Mouse (Mus musculus) liver, adult 2 months (tissue): Measurements from ENCODE around the gene G430095P16Rik.

Source experiments
- CTCF ChIP-seq: fragments of 200-500 bp; IDR thresholded peaks from 2 replicates; pipeline ENCODE4 v1.5.1; 2011; ENCODE audit warnings: low read depth, low read length, control low read depth
- POLR2A ChIP-seq: fragments of 200-500 bp; IDR thresholded peaks from 2 replicates; pipeline ENCODE4 v1.6.1; 2011; ENCODE audit warnings: low read length, control low read depth; ENCODE audit not compliant: insufficient read depth; ENCODE audit errors: extremely low read depth

GRCm38 (mm10) chr8:84703466-84704249, 19.1 kb upstream of the G430095P16Rik start:
- TF ChIP-seq CTCF (no peak), POLR2A (no peak)
